Mouse (Mus musculus) lung, embryonic 16.5 days (tissue): ENCODE measurements at regions not wholly inside any gene's neighbourhood (a gene's known extent, or its start where the extent isn't known, plus 50 kb on each side); places are given as distances from the start of the nearest gene placed in this dataset.
"Not testable (repeated sequence)": the region's sequence is repeated elsewhere in the genome, so short reads cannot be mapped to it uniquely, and the experiment has no call there.

ENCODE experiments used
- ATAC-seq: fragments of 200-750 bp; cut with Nextera tagmentation; 2 replicates; pipeline ENCODE4 v1.8.0; 2017; ENCODE audit warnings: low read depth, mild to moderate bottlenecking, moderate library complexity
- H3K27ac ChIP-seq: fragments of 300-500 bp; sonication (generic); 2 replicates; pipeline ENCODE4 v1.5.1; 2014; ENCODE audit warnings: mild to moderate bottlenecking, control low read depth, low read length
- H3K27me3 ChIP-seq: fragments of 300-500 bp; sonication (generic); 2 replicates; pipeline ENCODE4 v1.6.1; 2014; ENCODE audit warnings: low read depth, low read length, mixed read lengths; ENCODE audit not compliant: control insufficient read depth, insufficient read depth
- H3K36me3 ChIP-seq: fragments of 300-500 bp; sonication (generic); 2 replicates; pipeline ENCODE4 v1.6.1; 2014; ENCODE audit warnings: low read length; ENCODE audit not compliant: control insufficient read depth, insufficient read depth
- H3K4me1 ChIP-seq: fragments of 300-500 bp; sonication (generic); replicated peaks from 2 replicates; pipeline ENCODE4 v1.6.1; 2014; ENCODE audit warnings: low read length, mixed read lengths; ENCODE audit not compliant: control insufficient read depth, insufficient read depth
- H3K4me2 ChIP-seq: fragments of 300-500 bp; sonication (generic); 2 replicates; pipeline ENCODE4 v1.6.1; 2014; ENCODE audit warnings: low read depth, low read length, control low read depth
- H3K4me3 ChIP-seq: fragments of 300-500 bp; sonication (generic); 2 replicates; pipeline ENCODE4 v1.5.1; 2014; ENCODE audit warnings: mild to moderate bottlenecking, low read length, control low read depth
- H3K9ac ChIP-seq: fragments of 300-500 bp; sonication (generic); 2 replicates; pipeline ENCODE4 v1.6.1; 2014; ENCODE audit warnings: low read length, control low read depth
- H3K9me3 ChIP-seq: fragments of 300-500 bp; sonication (generic); 2 replicates; pipeline ENCODE4 v1.6.1; 2016; ENCODE audit warnings: low read length; ENCODE audit not compliant: control insufficient read depth
- WGBS: fragments of 180-500 bp; shearing (Covaris S2); extraction: QIAGEN DNeasy Blood & Tissue Kit; methylation state at CpG from one replicate; pipeline ENCODE4 v1.1.7; 2014; 5-methylcytosine and 5-hydroxymethylcytosine counted together

- H3K4me1 ChIP-seq, result no peaks in the 10 kb centered on the region; the same call in 1 of the 2 replicates
- H3K36me3 ChIP-seq, result no peaks in the 10 kb centered on the region
- H3K27me3 ChIP-seq, result no peaks in the 10 kb centered on the region
- no peak overlapping the region for H3K9ac ChIP-seq
- WGBS, result 62% methylated on average over 4 of the region's 4 CpGs
- H3K9me3 ChIP-seq, result no peaks in the 10 kb centered on the region
- H3K27ac ChIP-seq, result no peak overlapping the region
- H3K4me3 ChIP-seq, result no peak overlapping the region
- H3K4me2 ChIP-seq, result no peak overlapping the region
- no peak for ATAC-seq
These were observed 527.3 kb upstream of the N6amt1 start for GRCm38 (mm10) chr16:86826641-86827040.

- ATAC-seq, result no peak
- Histone ChIP-seq H3K36me3 (no peaks in the 10 kb centered on the region), H3K4me3 (no peak overlapping the region), H3K27ac (no peak overlapping the region), H3K9ac (no peak overlapping the region), H3K27me3 (no peaks in the 10 kb centered on the region), H3K4me1 (no peaks in the 10 kb centered on the region; the same call in 1 of the 2 replicates), H3K9me3 (no peaks in the 10 kb centered on the region), H3K4me2 (no peak overlapping the region)
- 50% methylated on average over 1 of the region's 1 CpGs for WGBS
These were observed 530.5 kb upstream of the N6amt1 start for GRCm38 (mm10) chr16:86823496-86823895.

GRCm38 (mm10) chr16:86821586-86821985, 532.4 kb upstream of the N6amt1 start:
- Histone ChIP-seq H3K9ac (no peak overlapping the region), H3K27me3 (no peaks in the 10 kb centered on the region), H3K4me2 (no peak overlapping the region), H3K36me3 (no peaks in the 10 kb centered on the region), H3K27ac (no peak overlapping the region), H3K4me1 (peaks cover 5% of the 10 kb centered on the region; the same call in 1 of the 2 replicates), H3K9me3 (no peaks in the 10 kb centered on the region), H3K4me3 (no peak overlapping the region)
- WGBS, result 83% methylated on average over 2 of the region's 2 CpGs
- ATAC-seq, result no peak

GRCm38 (mm10) chr16:86818639-86819038, 535.3 kb upstream of the N6amt1 start:
- H3K9me3 ChIP-seq, H3K4me1 ChIP-seq, H3K36me3 ChIP-seq, H3K4me2 ChIP-seq, ATAC-seq, H3K4me3 ChIP-seq, H3K27ac ChIP-seq, H3K27me3 ChIP-seq, H3K9ac ChIP-seq: not testable (repeated sequence)
- 63% methylated on average over 1 of the region's 1 CpGs for WGBS

- Histone ChIP-seq H3K4me2 (no peak overlapping the region), H3K9me3 (no peaks in the 10 kb centered on the region), H3K36me3 (no peaks in the 10 kb centered on the region), H3K4me1 (peaks cover 6% of the 10 kb centered on the region; the same call in 1 of the 2 replicates), H3K27me3 (no peaks in the 10 kb centered on the region), H3K4me3 (no peak overlapping the region), H3K27ac (0 out of 2 replicates have a peak overlapping the region, but pooled peaks have one; percentile 3), H3K9ac (no peak overlapping the region)
- 18% methylated on average over 8 of the region's 8 CpGs for WGBS
- peak; percentile 26; the same call in 1 of the 2 replicates for ATAC-seq
These were observed 537.0 kb upstream of the N6amt1 start for GRCm38 (mm10) chr16:86816763-86817593.

GRCm38 (mm10) chr16:86816006-86816405, 538.0 kb upstream of the N6amt1 start:
- Histone ChIP-seq H3K4me3 (no peak overlapping the region), H3K27ac (no peak overlapping the region), H3K9ac (no peak overlapping the region), H3K9me3 (no peaks in the 10 kb centered on the region), H3K27me3 (no peaks in the 10 kb centered on the region), H3K36me3 (no peaks in the 10 kb centered on the region), H3K4me2 (no peak overlapping the region), H3K4me1 (peaks cover 6% of the 10 kb centered on the region; the same call in 1 of the 2 replicates)
- no peak for ATAC-seq
- 53% methylated on average over 2 of the region's 2 CpGs for WGBS

GRCm38 (mm10) chr16:86812692-86813091, 541.3 kb upstream of the N6amt1 start:
- peaks cover 6% of the 10 kb centered on the region; the same call in 1 of the 2 replicates for H3K4me1 ChIP-seq
- H3K4me3 ChIP-seq, result no peak overlapping the region
- H3K9me3 ChIP-seq, result no peaks in the 10 kb centered on the region
- H3K4me2 ChIP-seq, result no peak overlapping the region
- no peak overlapping the region for H3K27ac ChIP-seq
- no peaks in the 10 kb centered on the region for H3K27me3 ChIP-seq
- no peak overlapping the region for H3K9ac ChIP-seq
- peak; percentile 56; the same call in 1 of the 2 replicates for ATAC-seq
- WGBS, result 38% methylated on average over 5 of the region's 5 CpGs
- no peaks in the 10 kb centered on the region for H3K36me3 ChIP-seq

GRCm38 (mm10) chr16:86808644-86809324, 545.2 kb upstream of the N6amt1 start:
- Histone ChIP-seq H3K4me3 (no peak overlapping the region), H3K4me1 (no peaks in the 10 kb centered on the region), H3K27me3 (no peaks in the 10 kb centered on the region), H3K36me3 (no peaks in the 10 kb centered on the region), H3K4me2 (no peak overlapping the region), H3K27ac (no peak overlapping the region), H3K9ac (no peak overlapping the region), H3K9me3 (no peaks in the 10 kb centered on the region)
- ATAC-seq, result no peak
- WGBS, result 69% methylated on average over 5 of the region's 5 CpGs

- 74% methylated on average over 2 of the region's 2 CpGs for WGBS
- Histone ChIP-seq H3K4me3 (no peak overlapping the region), H3K27ac (no peak overlapping the region), H3K9me3 (no peaks in the 10 kb centered on the region), H3K4me2 (no peak overlapping the region), H3K27me3 (no peaks in the 10 kb centered on the region), H3K4me1 (no peaks in the 10 kb centered on the region), H3K9ac (no peak overlapping the region), H3K36me3 (no peaks in the 10 kb centered on the region)
- ATAC-seq, result no peak
These were observed 547.6 kb upstream of the N6amt1 start for GRCm38 (mm10) chr16:86806374-86806773.
